Mouse (Mus musculus) heart, postnatal 0 days (tissue): ENCODE data around the gene Mthfd2l.

Experiments
- CTCF ChIP-seq: IDR thresholded peaks from 2 replicates; pipeline ENCODE4 v1.5.1; 2016; ENCODE audit warnings: antibody characterized with exemption, control low read depth, low read depth
- EP300 ChIP-seq: IDR thresholded peaks from 2 replicates; pipeline ENCODE4 v1.6.1; 2016; ENCODE audit warnings: antibody characterized with exemption, low read depth

- no peak for TF ChIP-seq EP300
- no peak for TF ChIP-seq CTCF
These were observed 49.4 kb downstream of the Mthfd2l start for GRCm38 (mm10) chr5:90980297-90980696.
